Mouse (Mus musculus): ENCODE data around the gene Gm49510. TPM values are rescaled to one million over a fixed set of nuclear protein-coding genes. Genes with fewer than 3 reads are reported as not detected.
"Not testable (repeated sequence)": the region's sequence is repeated elsewhere in the genome, so short reads cannot be mapped to it uniquely, and the experiment has no call there.

The Gm49510 gene
- polyA plus RNA-seq, 3 experiments from 2014 or later = not detected

- not testable (repeated sequence) for ATAC-seq
Observed at GRCm38 (mm10) chr15:78878792-78879516, 20.5 kb upstream of the Gm49510 start.

- ATAC-seq = no peak
Observed at GRCm38 (mm10) chr15:78880432-78880831, 19.0 kb upstream of the Gm49510 start.

GRCm38 (mm10) chr15:78881828-78882227 is 17.6 kb upstream of the Gm49510 start:
- no peak for ATAC-seq

- no peak for ATAC-seq
Observed at GRCm38 (mm10) chr15:78889401-78889853, 10.0 kb upstream of the Gm49510 start.

GRCm38 (mm10) chr15:78892440-78892839 is 7.0 kb upstream of the Gm49510 start:
- ATAC-seq = no peak

- ATAC-seq = peak; percentile 11
Observed at GRCm38 (mm10) chr15:78894726-78895125, 4.7 kb upstream of the Gm49510 start.

GRCm38 (mm10) chr15:78895741-78896140 is 3.7 kb upstream of the Gm49510 start:
- ATAC-seq = no peak

- ATAC-seq = peak; percentile 60
Observed at GRCm38 (mm10) chr15:78896149-78896548, 3.3 kb upstream of the Gm49510 start.

- ATAC-seq = no peak
Observed at GRCm38 (mm10) chr15:78897488-78897887, 2.0 kb upstream of the Gm49510 start.

- ATAC-seq = peak; percentile 59
Observed at GRCm38 (mm10) chr15:78898507-78899001, 913 bp upstream of the Gm49510 start.

- ATAC-seq = peak; percentile 53
Observed at GRCm38 (mm10) chr15:78899740-78900584, 495 bp downstream of the Gm49510 start, which contains the start of gene Sh3bp1. Sh3bp1 (plus strand) TSS chr15:78899768.

- ATAC-seq = no peak
Observed at GRCm38 (mm10) chr15:78900585-78901421, 1.3 kb downstream of the Gm49510 start.

GRCm38 (mm10) chr15:78901422-78901789 is 1.9 kb downstream of the Gm49510 start:
- no peak for ATAC-seq

GRCm38 (mm10) chr15:78903243-78903642 is 3.8 kb downstream of the Gm49510 start:
- peak; percentile 35 for ATAC-seq

- no peak for ATAC-seq
Observed at GRCm38 (mm10) chr15:78908399-78908798, 8.9 kb downstream of the Gm49510 start.

GRCm38 (mm10) chr15:78908982-78909381 is 9.5 kb downstream of the Gm49510 start:
- no peak for ATAC-seq

GRCm38 (mm10) chr15:78912040-78912439 is 12.6 kb downstream of the Gm49510 start:
- ATAC-seq = no peak

- ATAC-seq = peak; percentile 92
Observed at GRCm38 (mm10) chr15:78913632-78914090, 14.2 kb downstream of the Gm49510 start, which contains the start of gene Pdxp. Pdxp (plus strand) TSS chr15:78913919.

- peak; percentile 45 for ATAC-seq
Observed at GRCm38 (mm10) chr15:78914091-78914822, 14.8 kb downstream of the Gm49510 start.

GRCm38 (mm10) chr15:78914823-78915659 is 15.6 kb downstream of the Gm49510 start:
- ATAC-seq = no peak

- peak; percentile 49 for ATAC-seq
Observed at GRCm38 (mm10) chr15:78915660-78916017, 16.2 kb downstream of the Gm49510 start.

Data from inflammation-experienced regulatory T-cells, adult 6 months (primary cell).